Mouse (Mus musculus): ENCODE data around the gene Slc23a2. TPM values are rescaled to one million over a fixed set of nuclear protein-coding genes. Genes with fewer than 3 reads are reported as not detected.

Slc23a2 gene
- total RNA-seq, 2 experiments from 2014 or later = 15.4 to 16.0 TPM

DNA sequence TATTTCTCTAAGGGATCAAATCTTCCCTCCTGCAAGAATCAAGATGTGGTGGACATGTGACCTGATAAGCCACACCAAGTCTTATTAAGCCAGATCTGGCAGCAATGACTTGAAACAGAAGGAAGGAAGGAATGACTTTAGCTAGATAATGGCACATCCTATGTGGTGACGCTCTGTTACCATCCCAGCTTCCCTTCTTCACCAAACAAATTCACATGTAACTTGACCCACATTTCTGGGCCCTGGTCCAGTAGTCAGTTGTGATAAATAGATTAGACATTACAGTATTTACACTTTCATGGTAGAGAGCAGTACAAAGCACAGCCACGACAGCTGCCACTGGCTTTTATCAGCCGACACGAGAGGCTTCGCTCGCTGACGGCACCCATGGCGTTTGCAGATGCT is 89.6 kb downstream of the Slc23a2 start:
- intact Hi-C loops (cut with DNase I) = no loop called here
- DNase-seq = no peak

DNA sequence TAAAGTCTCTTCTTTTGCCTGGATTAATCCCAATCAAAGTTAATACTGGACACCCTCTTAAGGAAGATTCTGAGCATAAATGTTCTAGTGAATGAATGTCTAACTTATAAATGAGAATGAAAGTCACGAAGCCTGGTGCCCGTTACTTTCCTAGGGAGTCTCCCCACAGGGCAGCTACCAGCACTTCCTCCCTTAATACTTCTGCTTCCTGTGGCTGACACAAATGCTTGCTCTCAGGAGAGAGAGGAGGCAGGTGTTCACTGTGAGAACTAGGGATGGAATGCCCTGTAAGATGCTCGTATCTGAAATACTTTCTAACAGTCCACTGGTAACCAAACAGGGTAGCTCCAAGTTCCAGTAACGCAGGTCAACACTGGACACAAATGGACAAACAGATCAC is 91.1 kb downstream of the Slc23a2 start:
- DNase-seq = no peak
- intact Hi-C loops (cut with DNase I) = no loop called here

DNA sequence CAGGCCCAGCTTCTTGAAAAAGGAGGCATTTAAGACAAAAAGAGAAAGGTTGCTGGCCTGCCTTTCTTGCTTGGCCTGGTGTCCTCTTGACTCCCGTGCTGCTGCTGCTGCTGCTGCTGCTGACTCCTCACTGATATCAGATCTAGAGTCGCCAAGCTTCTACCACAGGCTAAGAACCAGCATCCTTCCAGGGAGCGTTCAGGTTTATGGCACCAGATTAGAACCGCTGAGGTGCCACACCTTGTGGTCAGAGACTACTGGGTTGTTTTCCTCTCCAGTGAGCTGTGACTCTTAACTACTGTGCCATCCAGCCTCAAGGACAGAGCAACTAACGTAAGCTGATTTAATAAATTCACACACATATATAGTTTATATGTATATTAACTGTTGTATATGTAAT is 93.1 kb downstream of the Slc23a2 start:
- intact Hi-C loops (cut with DNase I) = no loop called here
- DNase-seq = no peak

DNA sequence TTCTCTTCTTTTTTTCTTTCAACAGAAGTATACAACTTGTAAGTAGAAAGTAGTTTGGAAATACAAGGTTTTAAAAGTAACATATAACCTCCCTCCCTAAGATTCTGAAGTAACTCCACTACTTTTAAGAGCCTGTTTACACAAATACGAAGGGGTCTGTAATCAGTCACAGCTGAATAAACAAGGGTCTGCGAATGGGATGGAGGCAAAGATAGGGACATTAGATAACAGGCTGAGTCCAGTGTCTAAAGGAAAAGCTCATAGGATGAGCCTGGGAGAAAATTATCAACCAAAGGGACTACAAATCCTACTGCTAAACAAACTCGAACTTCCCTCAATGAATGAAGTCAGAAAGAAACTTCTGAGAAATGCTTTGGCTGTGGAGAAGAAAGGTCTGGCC is 95.0 kb downstream of the Slc23a2 start:
- no peak for DNase-seq
- intact Hi-C loops (cut with DNase I) = no loop called here

DNA sequence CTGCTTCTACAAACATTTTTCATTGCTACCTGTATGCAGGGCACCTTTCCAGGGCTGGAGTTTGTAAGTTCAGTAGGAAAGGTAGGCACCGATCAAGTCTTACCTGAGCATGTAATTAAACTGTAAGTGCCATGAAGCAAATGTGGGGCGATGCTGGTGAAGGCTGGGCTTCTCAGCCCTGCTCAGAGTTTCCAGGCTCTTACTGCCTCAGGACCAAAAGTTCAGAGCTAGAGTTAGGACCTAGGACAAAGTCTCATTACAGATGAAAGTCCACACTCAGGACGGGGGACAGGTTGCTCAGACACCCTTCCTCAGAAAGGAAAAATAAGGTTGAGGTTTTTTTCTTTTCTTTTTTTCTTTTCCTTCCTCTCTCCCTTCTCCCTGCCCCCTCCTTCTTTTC is 95.4 kb downstream of the Slc23a2 start:
- DNase-seq = no peak
- intact Hi-C loops (cut with DNase I) = no loop called here

DNA sequence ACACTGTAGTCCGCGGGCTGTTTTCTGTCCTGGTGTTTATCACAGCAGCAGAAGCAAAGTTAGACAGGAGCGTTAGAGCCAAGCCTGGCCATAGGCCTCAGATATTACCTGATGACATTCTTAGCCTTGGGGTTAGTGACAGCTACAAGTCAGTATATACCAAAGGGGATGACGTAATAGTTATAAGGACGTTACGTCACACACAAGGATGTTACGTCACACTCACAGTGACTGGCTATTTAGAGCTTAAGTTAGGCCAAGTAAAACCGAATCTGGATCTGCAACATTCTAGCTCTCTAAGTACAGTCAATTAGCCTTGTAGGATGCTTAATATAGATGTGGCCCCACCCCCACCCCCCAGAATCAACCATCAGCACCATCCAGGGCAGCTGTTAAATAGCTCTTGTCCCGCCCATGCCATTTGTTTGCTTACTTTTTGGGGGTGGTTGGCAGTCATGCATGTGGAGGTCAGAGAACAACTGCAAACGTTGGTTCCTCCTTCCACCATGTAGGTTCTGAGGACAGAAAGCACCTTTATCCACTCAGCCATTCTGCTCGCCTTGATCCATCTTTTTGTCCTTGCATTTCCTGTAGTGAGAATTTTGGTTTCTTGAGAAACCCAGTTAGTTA is 96.7 kb downstream of the Slc23a2 start:
- intact Hi-C loops (cut with DNase I) = no loop called here
- no peak for DNase-seq

DNA sequence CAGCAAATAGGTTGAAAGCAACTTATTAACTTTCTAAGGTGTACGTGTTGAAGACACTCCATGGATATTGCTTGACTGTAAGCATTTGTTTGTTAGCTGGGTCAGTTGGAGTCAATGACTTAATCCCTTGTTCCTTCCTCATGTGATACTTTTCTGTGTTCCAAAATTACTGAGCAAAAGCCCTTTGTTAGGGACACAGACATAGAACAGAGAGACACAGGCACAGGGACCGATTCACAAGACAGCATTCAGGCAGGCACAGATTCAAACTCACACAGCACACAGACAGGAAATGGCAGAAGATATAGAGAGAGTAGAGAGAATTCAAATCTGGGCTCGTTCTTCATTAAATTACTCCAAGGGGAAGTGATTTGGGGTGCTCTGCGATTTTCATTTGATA is 97.5 kb downstream of the Slc23a2 start:
- DNase-seq = no peak
- intact Hi-C loops (cut with DNase I) = no loop called here

DNA sequence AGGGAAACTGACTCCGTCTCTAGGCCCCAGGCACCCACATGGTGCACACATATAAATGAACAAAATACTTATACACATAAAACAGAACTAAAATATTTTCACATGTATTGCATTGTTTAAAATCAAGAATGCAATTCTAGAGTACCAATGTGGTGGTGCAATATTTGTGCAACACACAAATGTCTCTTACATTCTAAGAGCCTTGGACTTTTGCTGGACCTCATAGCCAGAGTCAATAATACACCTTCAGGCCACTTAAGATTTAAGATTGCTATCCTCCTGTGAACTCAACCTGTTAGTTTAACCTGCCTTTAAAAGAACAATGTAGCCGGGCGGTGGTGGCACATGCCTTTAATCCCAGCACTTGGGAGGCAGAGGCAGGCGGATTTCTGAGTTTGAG is 98.2 kb downstream of the Slc23a2 start:
- no peak for DNase-seq
- intact Hi-C loops (cut with DNase I) = no loop called here

DNA sequence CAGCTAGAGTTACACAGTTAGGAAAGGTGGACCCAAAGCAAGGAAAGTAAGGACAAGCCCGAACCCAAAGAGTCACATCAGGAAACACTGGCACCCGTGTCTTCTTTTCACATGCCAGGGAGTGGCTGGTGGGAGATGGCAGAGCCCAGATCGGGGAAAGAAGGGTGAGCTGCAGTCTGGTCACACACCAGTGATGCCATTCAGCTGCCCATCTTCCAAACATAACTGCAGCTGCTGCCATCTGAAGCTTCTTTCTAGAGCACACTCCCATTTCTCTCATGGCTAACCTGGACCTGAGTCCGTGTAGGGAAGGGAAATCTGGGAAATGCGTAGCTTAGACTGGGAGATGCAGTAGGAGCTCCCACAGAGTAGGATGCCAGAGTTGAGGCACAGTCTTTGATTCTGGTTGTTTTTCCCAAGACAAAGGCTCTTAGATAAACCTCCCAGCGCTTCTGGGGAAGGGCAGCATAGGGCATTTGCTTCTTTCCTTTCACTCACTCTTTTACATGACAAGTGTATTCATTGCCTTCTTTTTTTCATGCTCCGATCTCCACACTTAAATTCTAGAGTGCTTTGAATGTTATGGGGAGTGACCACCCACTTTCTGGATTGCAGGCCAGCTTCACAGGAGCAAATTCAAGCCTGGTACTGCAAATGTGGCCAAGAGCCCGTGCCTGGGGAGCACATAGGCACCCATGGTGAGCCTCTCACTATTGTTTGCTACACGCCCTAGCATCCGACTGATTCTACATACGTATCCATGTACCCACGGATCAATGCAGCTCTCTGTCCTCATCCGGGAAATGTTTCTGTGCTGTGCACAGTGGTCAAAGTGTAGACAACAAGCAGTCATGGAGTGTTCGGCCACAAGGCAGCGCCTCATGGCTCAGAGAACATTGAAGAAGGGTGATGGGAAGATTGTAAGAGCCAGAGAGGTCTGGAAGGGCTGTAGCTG is 100.3 kb downstream of the Slc23a2 start:
- intact Hi-C loops (cut with DNase I) = no loop called here
- DNase-seq = no peak

DNA sequence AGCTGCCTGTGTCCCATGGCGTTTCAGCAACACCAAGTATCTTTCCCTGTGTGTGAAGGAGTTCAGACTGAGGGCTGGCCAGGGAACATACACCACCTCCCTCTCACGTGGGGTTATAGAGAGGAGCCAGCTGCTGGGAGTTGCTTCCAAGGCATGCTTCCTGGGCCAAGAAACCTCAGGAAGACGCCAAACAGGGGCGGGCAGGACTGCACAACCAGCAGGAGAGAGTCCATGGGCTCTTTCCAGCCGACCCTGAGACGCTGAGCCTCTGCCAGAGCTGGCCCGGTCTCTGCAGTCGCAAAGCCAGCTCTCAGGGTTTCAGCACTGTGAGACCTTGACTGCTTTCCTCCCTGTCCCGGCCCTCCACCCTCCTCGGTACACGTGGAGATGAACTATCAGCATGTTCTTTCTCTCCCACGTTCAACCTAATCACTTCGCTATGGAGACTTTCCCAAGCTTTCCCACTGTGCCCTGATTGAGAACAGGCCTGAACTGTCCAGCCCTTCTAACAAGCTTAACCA is 101.7 kb downstream of the Slc23a2 start:
- DNase-seq = peak; percentile 86 to 87
- intact Hi-C loops (cut with DNase I) = no loop called here

DNA sequence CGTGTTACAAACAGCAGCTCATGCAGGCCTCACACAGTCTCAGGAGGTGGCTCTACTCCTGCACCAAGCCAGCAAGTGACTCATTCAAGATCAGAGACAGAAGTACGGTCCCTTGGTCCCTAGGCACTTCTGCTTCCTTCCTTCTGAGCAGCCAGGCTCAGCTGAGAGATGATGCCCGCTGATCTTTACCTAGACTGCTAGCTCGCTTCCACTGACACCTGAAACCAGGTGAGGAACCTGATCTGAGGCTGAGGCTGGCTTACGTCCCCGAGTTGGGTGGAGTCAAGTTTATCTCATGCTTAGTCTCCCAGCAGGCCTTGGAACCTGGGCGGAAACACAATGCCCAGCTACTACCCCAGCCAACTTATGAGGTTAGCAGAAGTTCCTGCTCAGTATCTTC is 105.0 kb downstream of the Slc23a2 start:
- DNase-seq = no peak

DNA sequence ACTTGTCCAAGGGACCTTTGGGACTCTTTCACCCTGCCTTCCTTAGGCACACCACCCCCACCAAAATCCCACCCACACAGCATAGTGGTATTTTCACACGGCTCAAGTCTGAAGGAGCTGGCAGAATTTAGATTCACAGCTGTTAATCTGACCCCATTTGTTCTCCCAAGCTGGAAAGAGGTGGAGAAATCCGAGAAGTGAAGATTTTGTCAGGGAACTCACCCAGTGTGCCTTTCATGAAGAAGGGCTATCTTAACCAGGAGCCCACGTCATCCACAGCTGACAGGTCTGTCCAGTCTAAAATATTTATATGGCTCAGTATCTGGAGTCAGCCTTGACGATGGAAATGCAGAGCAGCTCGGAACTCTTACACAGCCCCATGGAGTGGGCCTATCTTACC is 108.6 kb downstream of the Slc23a2 start:
- intact Hi-C loops (cut with DNase I) = no loop called here
- no peak for DNase-seq

More for the DNA sequence above, 105.0 kb downstream of the Slc23a2 start:
- intact Hi-C loops (cut with DNase I) = no loop called here

DNA sequence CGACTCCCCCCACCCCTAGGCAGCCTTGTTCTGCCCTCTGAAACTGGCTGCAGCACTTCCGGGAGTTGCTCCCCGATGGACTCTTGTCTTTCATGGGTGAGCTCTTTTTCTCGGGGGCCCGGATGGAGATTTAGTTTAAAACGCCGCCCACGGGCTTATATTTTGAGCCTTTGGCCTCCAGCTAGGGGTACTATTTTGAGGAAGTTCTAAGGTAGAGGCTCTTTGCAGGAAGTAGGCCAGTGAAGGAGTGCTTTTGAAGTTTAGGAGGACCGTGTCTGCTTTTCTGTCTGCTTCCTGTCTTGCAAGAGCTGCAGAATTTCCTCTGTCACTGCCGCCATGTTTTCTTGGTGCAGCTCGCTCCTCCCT is 109.5 kb downstream of the Slc23a2 start:
- no peak for DNase-seq
- intact Hi-C loops (cut with DNase I) = no loop called here

DNA sequence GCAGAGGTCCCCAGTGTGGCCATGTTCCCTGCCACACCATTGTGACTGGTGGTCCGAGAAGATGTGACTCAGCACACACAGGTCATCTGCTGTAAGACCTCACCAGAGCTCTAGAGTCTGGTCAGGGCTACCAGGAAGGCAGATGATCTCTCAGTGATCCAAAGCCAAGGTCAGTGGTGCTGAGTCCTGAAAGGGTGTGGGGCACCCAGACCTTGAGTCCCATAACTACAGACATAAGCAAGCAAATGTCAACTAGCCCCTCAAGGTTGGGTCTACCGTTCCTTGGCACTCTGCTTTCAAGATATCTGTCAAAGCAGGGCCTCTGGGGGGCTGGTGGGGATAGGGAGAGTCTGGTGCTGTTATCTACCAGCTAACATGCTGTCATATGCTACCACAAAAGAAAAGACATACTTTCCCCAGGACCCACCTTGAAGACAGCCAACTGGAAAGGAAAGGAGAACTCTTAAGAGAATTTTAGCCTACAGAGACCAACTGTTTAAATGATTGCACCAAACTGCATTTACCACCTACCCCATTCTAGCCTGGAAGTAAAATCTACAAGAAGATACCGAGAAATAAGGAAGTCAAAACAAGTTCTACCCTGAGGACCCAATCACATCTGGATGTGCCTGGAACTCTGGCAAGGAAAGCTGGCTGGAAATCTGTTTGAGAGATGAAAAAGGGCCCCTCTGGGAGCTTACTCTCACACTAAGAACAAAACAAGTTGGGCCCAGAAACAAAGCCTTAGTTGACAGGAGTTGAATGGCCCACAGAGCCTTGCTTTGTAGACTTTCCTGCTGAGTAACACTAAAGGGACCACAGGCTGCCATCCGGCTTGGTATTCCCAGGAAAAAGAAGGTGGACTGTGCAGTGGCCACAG is 110.1 kb downstream of the Slc23a2 start:
- peak in 1 of 2 experiments; percentile 32 for DNase-seq
- intact Hi-C loops (cut with DNase I) = no loop called here

DNA sequence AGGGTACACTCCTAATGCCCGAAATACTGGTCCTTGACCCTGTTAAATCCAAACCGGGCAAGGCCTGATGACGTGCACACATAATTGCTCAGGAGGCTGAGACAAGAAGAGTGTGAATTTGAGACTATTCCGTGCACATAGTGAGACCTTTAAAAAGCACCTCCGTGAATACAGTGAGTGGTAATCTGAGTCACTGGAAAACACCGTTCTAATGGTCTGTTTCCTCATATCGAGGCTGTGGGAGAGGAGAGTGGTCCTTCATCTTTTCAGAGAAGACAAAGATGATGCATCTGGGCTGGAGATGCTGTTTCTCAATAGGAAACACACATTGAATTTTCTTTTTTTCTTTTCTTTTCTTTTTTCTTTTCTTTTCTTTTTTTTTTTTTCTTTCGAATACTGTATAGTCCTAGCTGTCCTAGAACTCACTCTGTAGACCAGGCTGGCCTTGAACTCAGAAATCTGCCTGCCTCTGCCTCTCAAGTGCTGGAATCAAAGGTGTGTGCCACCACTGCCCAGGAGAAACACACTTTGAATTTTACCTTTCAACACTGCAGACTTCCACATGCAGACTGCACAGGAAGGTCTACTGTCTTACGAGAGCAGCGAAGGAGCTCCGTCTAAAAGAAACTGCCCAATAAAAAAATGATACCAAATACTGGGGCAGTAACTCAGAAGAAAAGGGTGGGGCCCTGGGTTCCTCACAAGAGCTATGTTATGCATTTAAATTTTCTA is 113.4 kb downstream of the Slc23a2 start:
- DNase-seq = no peak
- intact Hi-C loops (cut with DNase I) = no loop called here

DNA sequence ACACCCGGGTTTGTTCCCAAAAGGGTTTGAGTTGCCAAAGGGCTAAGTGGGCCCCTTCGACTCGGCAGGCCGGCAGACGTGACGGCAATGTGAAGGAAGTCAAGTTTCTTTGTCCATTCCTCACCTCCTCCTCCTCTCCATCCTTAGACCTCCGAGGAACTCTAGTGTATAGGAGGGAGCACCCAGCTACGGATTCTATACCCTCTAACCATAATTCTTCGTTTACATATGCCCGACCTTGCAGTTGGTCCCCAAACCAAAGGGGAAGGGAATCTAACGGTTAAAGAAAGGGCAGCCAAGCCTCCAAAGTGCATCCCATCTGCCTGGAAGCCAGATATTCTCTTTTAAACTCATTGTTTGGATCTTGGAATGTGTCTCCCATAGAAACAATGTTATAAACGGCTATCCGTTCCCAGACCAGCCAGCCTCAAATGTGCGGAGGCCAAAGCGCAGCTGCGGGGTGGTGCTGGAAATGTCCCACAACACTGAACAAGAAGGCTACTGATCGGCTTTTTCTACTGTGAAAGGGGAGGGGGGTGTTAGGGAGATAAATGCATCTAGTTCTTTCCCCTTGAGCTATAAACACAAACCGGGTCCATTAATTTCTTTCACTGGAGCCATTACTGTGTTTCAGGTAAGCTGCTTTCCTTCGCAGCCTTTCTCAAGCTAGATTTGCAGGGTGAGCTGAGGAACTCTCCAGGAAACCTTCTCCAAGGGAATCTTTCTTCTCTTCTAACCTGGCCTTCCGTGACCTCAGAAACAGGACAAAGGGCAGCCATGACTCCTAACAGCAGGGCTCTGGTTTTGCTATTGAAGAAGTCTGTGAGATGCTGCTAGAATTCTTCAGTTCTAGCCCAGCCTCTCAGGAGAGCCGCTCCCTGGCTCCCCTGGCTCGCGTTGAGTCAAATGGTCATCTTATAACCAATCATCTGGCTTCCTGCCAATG is 114.2 kb downstream of the Slc23a2 start:
- intact Hi-C loops (cut with DNase I) = no loop called here
- DNase-seq = peak in 1 of 2 experiments; percentile 51

DNA sequence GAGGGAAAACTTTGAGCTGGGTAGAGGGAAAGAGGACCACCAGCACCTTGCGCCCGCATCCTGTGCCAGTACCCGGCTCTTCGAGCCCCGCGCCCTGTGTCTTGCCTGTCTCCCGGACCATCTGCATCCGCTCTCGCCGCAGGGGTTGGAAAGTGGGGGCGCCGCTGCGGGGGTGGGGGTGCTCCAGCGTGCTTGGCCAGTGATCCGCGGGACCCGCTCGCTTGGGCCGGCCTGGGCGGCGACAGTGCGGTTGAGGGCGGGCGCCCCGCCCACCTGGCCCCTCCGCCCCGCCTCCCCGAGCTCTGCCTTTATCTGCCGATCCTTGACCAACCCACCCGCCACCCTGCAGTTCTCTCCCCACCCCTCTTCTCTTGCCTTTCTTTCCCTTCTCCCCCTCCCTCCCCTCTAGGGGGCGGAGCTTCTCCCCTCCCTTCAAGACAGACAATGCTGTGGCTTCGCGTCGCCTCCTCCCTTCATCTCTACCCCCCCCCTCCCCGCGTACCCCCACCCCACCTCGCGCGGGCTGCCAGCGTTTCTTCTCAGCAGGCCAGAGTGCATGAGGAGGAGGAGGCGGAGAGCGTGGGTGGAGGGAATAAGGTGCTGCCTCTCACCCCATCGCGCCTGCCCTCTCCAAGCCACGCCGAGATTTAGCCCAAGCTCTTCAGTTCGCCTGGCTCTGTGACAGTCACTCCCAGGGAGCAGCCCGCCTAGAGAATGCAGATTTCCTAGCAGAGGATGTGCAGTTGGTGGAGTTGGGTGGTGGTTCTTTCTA is 115.1 kb downstream of the Slc23a2 start, which contains the start of gene Rassf2:
TSS of gene Rassf2 (minus strand) at position 613 of the 772 bp plus-strand sequence.
- peak; percentile 79 to 85 for DNase-seq
- intact Hi-C loops (cut with DNase I) = loop anchor here (2.0 kb wide), 1 partner anchor 47 kb away; no protein-coding TSS in a partner anchor

Data from heart, postnatal 14 days (tissue).